Comparison of ENCODE assay signal across 8 mouse cellular contexts in genomic region chr7:5060944-5061773, GRCm38 (mm10). TPM values are rescaled to one million over a fixed set of nuclear protein-coding genes. Genes with fewer than 3 reads are reported as not detected.
DNase-seq lines count a peak whose midpoint lies in the region; ATAC-seq lines count a peak whose summit lies in the region.

No protein-coding gene starts in this region.

- peaks cover 30% of the 10 kb centered on the region for H3K27me3 ChIP-seq in hindbrain, embryonic 12.5 days

- no peaks in the 10 kb centered on the region for H3K9me3 ChIP-seq in hindbrain, embryonic 12.5 days (replicated peaks)

- peaks cover 45% of the 10 kb centered on the region for H3K4me1 ChIP-seq in hindbrain, embryonic 12.5 days

- H3K4me3 ChIP-seq in hindbrain, embryonic 12.5 days: peak overlapping the region; percentile 61

- under 1% methylated on average over 60 of the region's 60 CpGs for WGBS in hindbrain, embryonic 12.5 days

- H3K4me2 ChIP-seq in hindbrain, embryonic 12.5 days (replicated peaks): peak overlapping the region; percentile 88

- peak; percentile 99 for DNase-seq in NIH3T3 (ENCODE audit: low read depth)
- peak; percentile 100 for DNase-seq in cerebellum, postnatal 10 days
- peak; percentile 97 to 99 for DNase-seq in frontal cortex, postnatal 10 days (ENCODE audit: low spot score in 2 of 2)
- peak; percentile 99 to 100 for DNase-seq in layer of hippocampus, postnatal 14 days (ENCODE audit: low spot score in 2 of 2)
- peak; percentile 99 for DNase-seq in lung, postnatal 14 days
- peak; percentile 97 for DNase-seq in retina, adult 2 months (ENCODE audit: low read depth, low spot score)
- peak; percentile 98 to 99 for DNase-seq in thymus, postnatal 36 days

- no peaks in the 10 kb centered on the region; the same call in 1 of the 2 replicates for H3K36me3 ChIP-seq in hindbrain, embryonic 12.5 days

- peak overlapping the region; percentile 98 for H3K27ac ChIP-seq in hindbrain, embryonic 12.5 days

- H3K9ac ChIP-seq in hindbrain, embryonic 12.5 days: peak overlapping the region; percentile 88

- ATAC-seq in hindbrain, embryonic 12.5 days (ENCODE audit: low FRiP score): peak; percentile 90

RNA-seq across cellular contexts. Expression of gene U2af2, which starts 0.8 kb away (rescaled TPM):
- polyA plus RNA-seq in hindbrain, embryonic 12.5 days (2016; fragmentation: Nextera tagmentation; extraction: Ambion mirVana): 136 and 138 TPM in 2 replicates
- total RNA-seq in layer of hippocampus, postnatal 14 days (2021): 100 to 1,000 TPM; 163 to 176 TPM

RNA-seq across cellular contexts. Expression of gene Zfp580, which starts 9.8 kb away (rescaled TPM):
- polyA plus RNA-seq in hindbrain, embryonic 12.5 days (2016; fragmentation: Nextera tagmentation; extraction: Ambion mirVana): 45.4 and 51.8 TPM in 2 replicates
- total RNA-seq in layer of hippocampus, postnatal 14 days (2021): 10 to 100 TPM; 57.8 to 63.2 TPM

RNA-seq across cellular contexts. Expression of gene Epn1, which starts 18.9 kb away (rescaled TPM):
- polyA plus RNA-seq in hindbrain, embryonic 12.5 days (2016; fragmentation: Nextera tagmentation; extraction: Ambion mirVana): 74.5 and 79.6 TPM in 2 replicates
- 100 to 1,000 TPM; 479 to 480 TPM for total RNA-seq in layer of hippocampus, postnatal 14 days (2021)

RNA-seq across cellular contexts. Expression of gene Zfp784, which starts 22.9 kb away (rescaled TPM):
- polyA plus RNA-seq in hindbrain, embryonic 12.5 days (2016; fragmentation: Nextera tagmentation; extraction: Ambion mirVana): 6.1 and 6.9 TPM in 2 replicates
- 1 to 10 TPM; 5.3 to 7.0 TPM for total RNA-seq in layer of hippocampus, postnatal 14 days (2021)

RNA-seq across cellular contexts. Expression of gene 4632433K11Rik, which starts 27.2 kb away (rescaled TPM):
- 0.44 TPM in 1 of 2 replicates, not detected in the other for polyA plus RNA-seq in hindbrain, embryonic 12.5 days (2016; fragmentation: Nextera tagmentation; extraction: Ambion mirVana)
- not detected for total RNA-seq in layer of hippocampus, postnatal 14 days (2021)

Comparison
In these comparisons a context has a peak if more than half of its experiments do, and no peak if none do; other contexts are left out.
1. Peak in every context shown above with its lines: DNase-seq, ATAC-seq, H3K4me3 ChIP-seq and H3K27ac ChIP-seq.